Mouse (Mus musculus): ENCODE data around the gene E2f7. TPM values are rescaled to one million over a fixed set of nuclear protein-coding genes. Genes with fewer than 3 reads are reported as not detected.

E2f7 gene
- total RNA-seq, 2 experiments from 2014 or later = 0.35 to 1.1 TPM

GRCm38 (mm10) chr10:110821692-110822091, 76.5 kb downstream of the E2f7 start:
- intact Hi-C loops (cut with DNase I) = no loop called here
- no peak for DNase-seq (ENCODE audit: low spot score in 2 of 2)

GRCm38 (mm10) chr10:110832336-110832735, 87.1 kb downstream of the E2f7 start:
- intact Hi-C loops (cut with DNase I) = no loop called here
- no peak for DNase-seq (ENCODE audit: low spot score in 2 of 2)

- DNase-seq (ENCODE audit: low spot score in 2 of 2) = no peak
These were observed 90.0 kb downstream of the E2f7 start for GRCm38 (mm10) chr10:110835115-110835806.

More at GRCm38 (mm10) chr10:110835115-110835806, 90.0 kb downstream of the E2f7 start:
- intact Hi-C loops (cut with DNase I) = no loop called here

Other genes starting within 250 kb of the E2f7 start
- 10 to 100 TPM; 26.3 to 30.3 TPM for gene Csrp2, start 174.3 kb downstream of the E2f7 start, total RNA-seq (2021)

Data from left cerebral cortex, postnatal 14 days (tissue).